Mouse (Mus musculus) limb, embryonic 12.5 days (tissue): Measurements from ENCODE around the gene Dnaja3. TPM values are rescaled to one million over a fixed set of nuclear protein-coding genes. Genes with fewer than 3 reads are reported as not detected.
A peak's percentile ranks its signal among the peaks of the same experiment; 100 is the strongest.

Experiments used
- ATAC-seq: fragments of 200-750 bp; cut with Nextera tagmentation; 2 replicates; pipeline ENCODE4 v1.8.0; 2017; ENCODE audit warnings: low read depth, moderate TSS enrichment; ENCODE audit not compliant: insufficient number of reproducible peaks, insufficient read depth, low FRiP score, low TSS enrichment
- H3K27ac ChIP-seq: fragments of 300-500 bp; sonication (generic); 2 replicates; pipeline ENCODE4 v1.5.1; 2016; ENCODE audit warnings: mild to moderate bottlenecking, moderate library complexity
- H3K27me3 ChIP-seq: fragments of 300-500 bp; sonication (generic); 2 replicates; pipeline ENCODE4 v1.6.1; 2016; ENCODE audit warnings: mild to moderate bottlenecking, moderate library complexity
- H3K36me3 ChIP-seq: fragments of 300-500 bp; sonication (generic); 2 replicates; pipeline ENCODE4 v1.6.1; 2016; ENCODE audit warnings: mild to moderate bottlenecking, moderate library complexity
- H3K4me1 ChIP-seq: fragments of 300-500 bp; sonication (generic); replicated peaks from 2 replicates; pipeline ENCODE4 v1.6.1; 2016
- H3K4me2 ChIP-seq: fragments of 300-500 bp; sonication (generic); 2 replicates; pipeline ENCODE4 v1.6.1; 2016; ENCODE audit warnings: mild to moderate bottlenecking, moderate library complexity
- H3K4me3 ChIP-seq: fragments of 300-500 bp; sonication (generic); replicated peaks from 2 replicates; pipeline ENCODE4 v1.5.1; 2016; ENCODE audit warnings: mild to moderate bottlenecking
- H3K9ac ChIP-seq: fragments of 300-500 bp; sonication (generic); replicated peaks from 2 replicates; pipeline ENCODE4 v1.6.1; 2016; ENCODE audit warnings: mild to moderate bottlenecking, moderate library complexity
- H3K9me3 ChIP-seq: fragments of 300-500 bp; sonication (generic); 2 replicates; pipeline ENCODE4 v1.6.1; 2016; ENCODE audit warnings: mild to moderate bottlenecking, moderate library complexity
- WGBS: fragments of 180-500 bp; shearing (Covaris S2); methylation state at CpG from one replicate; pipeline ENCODE4 v1.1.7; 2016; 5-methylcytosine and 5-hydroxymethylcytosine counted together
- polyA plus RNA-seq: library from polyadenylated mRNA; unstranded; fragments of >200 nt; fragmentation: Nextera tagmentation; extraction: Ambion mirVana; gene quantifications from 2 replicates; pipeline ENCODE4 v1.2.1, GENCODE M21; 2016

Dnaja3 gene
- polyA plus RNA-seq, 1 experiment from 2014 or later = 58.0 TPM

DNA sequence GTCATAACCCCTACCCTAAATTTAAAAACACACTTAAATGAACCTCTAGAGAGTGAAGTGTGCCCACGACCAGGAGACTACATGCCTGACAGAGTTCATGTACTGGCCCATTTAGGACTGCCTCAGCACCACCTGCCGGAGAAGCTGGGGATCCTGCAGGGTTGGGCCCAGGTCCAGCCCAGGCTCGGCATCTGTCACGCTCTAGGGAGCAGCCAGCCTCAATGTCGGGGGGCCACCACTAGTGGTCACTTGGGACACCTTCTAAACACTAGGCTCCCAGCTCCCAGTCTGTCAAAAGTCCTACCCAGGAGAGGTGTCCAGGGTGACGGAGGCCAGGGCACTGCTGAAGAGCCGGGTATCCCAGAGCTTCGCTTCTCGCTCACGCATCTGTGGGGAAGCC lies 14.9 kb downstream of the Dnaja3 start:
- Histone ChIP-seq H3K9me3 (no peaks in the 10 kb centered on the region), H3K4me3 (no peak overlapping the region), H3K9ac (no peak overlapping the region), H3K27me3 (no peaks in the 10 kb centered on the region), H3K27ac (peak overlapping the region; percentile 97), H3K36me3 (peaks cover 49% of the 10 kb centered on the region), H3K4me2 (no peak overlapping the region), H3K4me1 (peaks cover 96% of the 10 kb centered on the region)
- WGBS = 77% methylated on average over 10 of the region's 10 CpGs
- ATAC-seq = no peak

GRCm38 (mm10) chr16:4655251-4655734 lies 15.5 kb downstream of the Dnaja3 start:
- Histone ChIP-seq H3K4me3 (no peak overlapping the region), H3K4me2 (no peak overlapping the region), H3K4me1 (peaks cover 93% of the 10 kb centered on the region), H3K36me3 (peaks cover 43% of the 10 kb centered on the region), H3K27ac (peak overlapping the region; percentile 97), H3K9me3 (no peaks in the 10 kb centered on the region), H3K9ac (no peak overlapping the region), H3K27me3 (no peaks in the 10 kb centered on the region)
- WGBS = 64% methylated on average over 4 of the region's 4 CpGs
- ATAC-seq = no peak

GRCm38 (mm10) chr16:4655764-4656570 lies 16.2 kb downstream of the Dnaja3 start:
- Histone ChIP-seq H3K4me2 (no peak overlapping the region), H3K27me3 (no peaks in the 10 kb centered on the region), H3K36me3 (peaks cover 40% of the 10 kb centered on the region), H3K9ac (no peak overlapping the region; the same call in 1 of the 2 replicates), H3K4me3 (no peak overlapping the region), H3K9me3 (no peaks in the 10 kb centered on the region), H3K27ac (peak overlapping the region; percentile 97), H3K4me1 (peaks cover 87% of the 10 kb centered on the region)
- no peak for ATAC-seq
- WGBS = 24% methylated on average over 11 of the region's 11 CpGs

- H3K9me3 ChIP-seq = no peaks in the 10 kb centered on the region
- H3K4me2 ChIP-seq = no peak overlapping the region
- no peak overlapping the region for H3K9ac ChIP-seq
- no peaks in the 10 kb centered on the region for H3K27me3 ChIP-seq
- peak overlapping the region; percentile 97 for H3K27ac ChIP-seq
- peaks cover 45% of the 10 kb centered on the region for H3K36me3 ChIP-seq
- 41% methylated on average over 9 of the region's 9 CpGs for WGBS
- peaks cover 87% of the 10 kb centered on the region for H3K4me1 ChIP-seq
- no peak overlapping the region for H3K4me3 ChIP-seq
- no peak for ATAC-seq
Observed at GRCm38 (mm10) chr16:4656571-4657081, 16.8 kb downstream of the Dnaja3 start.

DNA sequence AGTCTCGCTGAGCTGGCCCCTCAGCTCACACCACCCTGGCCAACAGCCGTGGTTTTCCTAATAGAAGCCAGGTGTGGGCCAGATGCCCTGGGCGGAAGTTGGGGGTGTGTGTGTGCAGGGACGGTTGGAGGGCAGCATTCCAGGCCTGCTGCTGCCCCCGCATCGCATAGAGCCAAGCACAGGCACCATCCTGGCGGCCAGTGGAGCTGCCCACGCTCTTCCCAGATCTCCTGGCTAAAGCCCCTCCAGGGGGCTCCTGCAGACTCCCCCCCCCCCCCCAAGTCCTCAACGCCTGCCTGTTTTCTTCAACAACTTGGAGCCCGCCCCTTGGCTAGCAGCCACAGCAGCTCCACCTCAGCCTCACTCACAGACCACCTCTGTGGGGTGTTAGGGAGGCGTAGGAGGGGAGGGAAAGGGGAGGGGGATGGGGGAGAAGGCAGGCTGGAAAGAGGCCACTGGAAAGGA lies 19.0 kb downstream of the Dnaja3 start:
- Histone ChIP-seq H3K4me1 (peaks cover 67% of the 10 kb centered on the region), H3K9ac (0 out of 2 replicates have a peak overlapping the region, but pooled peaks have one; percentile 24), H3K27me3 (no peaks in the 10 kb centered on the region), H3K4me3 (peak overlapping the region; percentile 11; the same call in 1 of the 2 replicates), H3K27ac (peak overlapping the region; percentile 97), H3K4me2 (peak overlapping the region; percentile 47), H3K9me3 (no peaks in the 10 kb centered on the region), H3K36me3 (peaks cover 33% of the 10 kb centered on the region)
- 6% methylated on average over 11 of the region's 11 CpGs for WGBS
- ATAC-seq = peak; percentile 95

DNA sequence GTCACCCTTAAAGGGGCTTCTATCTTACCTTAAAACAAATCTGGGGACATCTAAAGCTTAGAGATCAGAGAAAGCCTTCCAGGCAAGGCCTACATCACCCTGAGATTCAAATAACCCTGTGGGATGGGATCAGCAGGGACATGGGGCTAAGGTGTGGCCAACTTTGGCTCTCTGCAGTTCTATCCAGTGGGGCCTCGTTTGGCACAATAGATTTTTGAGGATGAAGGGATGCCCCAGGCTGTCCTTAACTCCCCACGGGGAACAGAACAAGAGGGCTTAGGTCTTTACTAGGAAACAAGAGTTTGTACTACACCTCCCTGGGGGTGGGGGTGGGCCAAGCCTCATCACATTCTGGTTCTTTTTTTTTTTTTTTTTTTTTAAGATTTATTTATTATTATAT lies 19.5 kb downstream of the Dnaja3 start:
- Histone ChIP-seq H3K4me3 (no peak overlapping the region), H3K27ac (peak overlapping the region; percentile 97), H3K27me3 (no peaks in the 10 kb centered on the region), H3K9me3 (no peaks in the 10 kb centered on the region), H3K36me3 (peaks cover 33% of the 10 kb centered on the region; the same call in 1 of the 2 replicates), H3K9ac (no peak overlapping the region), H3K4me2 (peak overlapping the region; percentile 47), H3K4me1 (peaks cover 62% of the 10 kb centered on the region)
- 8% methylated on average over 2 of the region's 2 CpGs for WGBS
- peak; percentile 21 for ATAC-seq

DNA sequence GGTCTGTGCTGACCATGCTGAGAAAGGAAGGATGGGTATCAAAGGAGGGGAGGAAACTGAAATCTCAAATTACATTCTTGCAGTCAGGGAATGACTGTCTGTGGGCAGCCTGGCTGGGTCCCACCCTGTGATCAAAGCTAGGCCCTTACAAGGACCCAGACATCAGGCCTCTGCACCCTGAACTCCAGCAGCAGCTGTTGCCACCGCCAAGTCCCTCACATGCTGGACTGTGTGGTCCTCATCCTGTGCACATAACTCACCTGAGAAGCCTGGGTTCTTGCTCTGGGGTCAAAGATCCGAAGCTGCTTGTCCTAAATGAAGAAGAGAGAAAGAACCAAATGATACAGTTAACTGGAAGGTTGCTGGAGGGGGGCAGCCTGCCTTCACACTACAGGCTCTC lies 21.8 kb downstream of the Dnaja3 start:
- Histone ChIP-seq H3K4me3 (no peak overlapping the region), H3K36me3 (peaks cover 27% of the 10 kb centered on the region; the same call in 1 of the 2 replicates), H3K4me2 (no peak overlapping the region), H3K4me1 (peaks cover 40% of the 10 kb centered on the region), H3K9ac (no peak overlapping the region), H3K27ac (peak overlapping the region; percentile 59), H3K27me3 (no peaks in the 10 kb centered on the region), H3K9me3 (no peaks in the 10 kb centered on the region)
- no peak for ATAC-seq
- 59% methylated on average over 2 of the region's 2 CpGs for whole genome bisulfite sequencing

DNA sequence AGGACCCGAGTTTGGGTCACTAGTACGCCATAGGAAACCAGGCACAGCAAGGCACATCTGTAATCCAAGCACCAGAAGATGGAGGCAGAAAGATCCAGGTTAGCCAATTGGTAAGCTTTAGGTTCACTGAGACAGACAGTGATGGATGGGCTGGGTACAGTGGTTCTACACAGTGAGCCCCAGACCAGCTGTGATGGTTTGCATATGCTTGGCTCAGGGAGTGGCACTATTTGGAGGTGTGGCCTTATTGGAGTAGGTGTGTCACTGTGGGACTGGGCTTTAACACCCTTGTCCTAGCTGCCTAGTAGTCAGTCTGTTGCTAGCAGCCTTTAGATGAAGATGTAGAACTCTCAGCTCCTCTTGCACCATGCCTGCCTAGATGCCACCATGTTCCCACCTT lies 24.0 kb downstream of the Dnaja3 start:
- H3K27me3 ChIP-seq = no peaks in the 10 kb centered on the region
- H3K4me3 ChIP-seq = no peak overlapping the region
- no peak overlapping the region for H3K9ac ChIP-seq
- 89% methylated on average over 2 of the region's 2 CpGs for WGBS
- no peak overlapping the region for H3K27ac ChIP-seq
- H3K36me3 ChIP-seq = peaks cover 39% of the 10 kb centered on the region
- H3K9me3 ChIP-seq = no peaks in the 10 kb centered on the region
- H3K4me1 ChIP-seq = peaks cover 26% of the 10 kb centered on the region
- ATAC-seq = no peak
- no peak overlapping the region for H3K4me2 ChIP-seq

DNA sequence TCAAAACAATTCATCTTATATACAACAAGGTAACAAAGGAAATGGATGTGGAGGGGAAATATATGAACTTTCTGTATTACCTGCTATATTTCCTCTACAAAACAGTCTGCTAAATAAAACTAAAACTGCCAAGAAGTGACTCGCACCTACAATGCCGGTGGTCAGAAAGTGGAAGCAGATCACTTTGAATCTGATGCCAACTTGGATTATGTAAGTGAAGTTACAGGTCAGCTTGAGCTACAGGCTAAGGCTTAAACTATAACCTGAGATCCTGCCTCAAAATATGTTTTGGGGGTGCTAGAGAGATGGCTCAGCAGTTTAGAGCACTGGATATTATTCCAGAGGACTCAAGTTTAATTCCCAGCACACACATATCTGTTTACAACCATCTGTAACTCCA lies 25.9 kb downstream of the Dnaja3 start:
- no peak for ATAC-seq
- Histone ChIP-seq H3K4me2 (no peak overlapping the region), H3K4me3 (no peak overlapping the region), H3K36me3 (peaks cover 51% of the 10 kb centered on the region), H3K9ac (no peak overlapping the region), H3K27ac (no peak overlapping the region), H3K4me1 (peaks cover 15% of the 10 kb centered on the region), H3K9me3 (no peaks in the 10 kb centered on the region), H3K27me3 (no peaks in the 10 kb centered on the region)
- 96% methylated on average over 2 of the region's 2 CpGs for WGBS

DNA sequence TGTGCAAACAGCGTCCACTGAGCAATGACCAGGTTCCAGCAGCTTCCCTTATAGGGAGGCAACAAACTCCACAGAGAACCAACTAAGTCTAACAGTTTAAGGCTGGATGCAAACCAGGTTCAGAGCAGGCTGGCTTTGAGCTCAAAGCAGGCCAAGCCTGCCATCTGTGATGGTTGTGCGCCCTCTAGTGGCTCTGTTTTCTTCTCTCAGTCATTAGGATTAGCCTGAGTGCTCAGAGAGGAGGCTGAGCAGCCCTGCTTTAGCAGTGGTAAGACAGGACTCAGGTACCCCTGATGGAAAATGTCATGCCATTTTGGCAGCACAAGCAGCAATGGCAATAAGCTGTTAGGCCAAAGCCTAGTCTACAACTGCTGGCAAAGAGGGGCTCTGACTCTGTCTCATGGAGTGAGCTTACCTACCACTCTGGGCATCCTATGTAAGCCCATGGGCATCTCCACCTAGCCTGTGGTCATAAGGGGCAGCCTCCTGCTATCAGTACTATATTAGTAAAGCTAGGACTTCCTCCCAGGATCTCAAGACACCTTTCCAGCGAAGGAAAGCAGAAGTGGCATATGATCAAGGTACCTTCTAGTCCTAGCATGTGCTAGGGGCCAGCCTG lies 27.5 kb downstream of the Dnaja3 start:
- 28% methylated on average over 3 of the region's 3 CpGs for WGBS
- H3K4me1 ChIP-seq = peaks cover 6% of the 10 kb centered on the region
- no peak overlapping the region for H3K4me2 ChIP-seq
- peak overlapping the region; percentile 50 for H3K27ac ChIP-seq
- H3K9me3 ChIP-seq = no peaks in the 10 kb centered on the region
- peak; percentile 85 for ATAC-seq
- peaks cover 42% of the 10 kb centered on the region for H3K36me3 ChIP-seq
- no peak overlapping the region for H3K4me3 ChIP-seq
- H3K9ac ChIP-seq = no peak overlapping the region
- H3K27me3 ChIP-seq = no peaks in the 10 kb centered on the region

DNA sequence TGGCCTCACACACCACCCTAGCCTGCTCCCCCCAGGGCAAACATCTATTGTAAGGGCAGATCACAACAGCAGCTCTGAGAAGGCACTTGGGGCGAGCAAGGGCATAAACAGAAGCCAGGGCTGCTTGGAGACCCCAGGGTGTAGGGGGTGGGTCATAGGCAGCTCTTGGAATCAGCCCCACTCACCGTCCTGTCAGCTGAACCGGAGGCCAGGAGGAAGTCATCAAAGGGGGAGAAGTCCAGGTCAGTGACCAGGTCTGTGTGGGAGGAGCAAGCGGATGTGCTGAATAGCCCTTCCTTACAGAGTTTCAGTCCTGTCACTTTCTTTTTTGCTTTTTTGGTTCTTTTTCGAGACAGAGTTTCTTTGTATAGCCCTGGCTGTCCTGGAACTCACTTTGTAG lies 30.5 kb downstream of the Dnaja3 start:
- Histone ChIP-seq H3K4me2 (no peak overlapping the region), H3K9me3 (no peaks in the 10 kb centered on the region), H3K36me3 (peaks cover 49% of the 10 kb centered on the region), H3K4me1 (peaks cover 6% of the 10 kb centered on the region), H3K27ac (no peak overlapping the region), H3K4me3 (no peak overlapping the region), H3K9ac (no peak overlapping the region), H3K27me3 (no peaks in the 10 kb centered on the region)
- WGBS = 71% methylated on average over 5 of the region's 5 CpGs
- no peak for ATAC-seq
